Mouse (Mus musculus) hindbrain, embryonic 10.5 days (tissue): ENCODE measurements around the gene Nphp3. TPM values are rescaled to one million over a fixed set of nuclear protein-coding genes. Genes with fewer than 3 reads are reported as not detected.
A peak's percentile ranks its signal among the peaks of the same experiment; 100 is the strongest.

Experiments
- DNase-seq: peaks from one replicate; pipeline ENCODE4 v3.0.0-alpha.2; 2017; ENCODE audit warnings: low spot score
- H3K27ac ChIP-seq: fragments of 300-500 bp; sonication (generic); 2 replicates; pipeline ENCODE4 v1.5.1; 2016; ENCODE audit warnings: mild to moderate bottlenecking, moderate library complexity
- H3K27me3 ChIP-seq: fragments of 300-500 bp; sonication (generic); 2 replicates; pipeline ENCODE4 v1.6.1; 2016; ENCODE audit warnings: mild to moderate bottlenecking; ENCODE audit not compliant: poor library complexity, insufficient read depth, severe bottlenecking
- H3K36me3 ChIP-seq: fragments of 300-500 bp; sonication (generic); 2 replicates; pipeline ENCODE4 v1.6.1; 2016; ENCODE audit warnings: mild to moderate bottlenecking, moderate library complexity
- H3K4me1 ChIP-seq: fragments of 300-500 bp; sonication (generic); replicated peaks from 2 replicates; pipeline ENCODE4 v1.6.1; 2016; ENCODE audit warnings: mild to moderate bottlenecking
- H3K4me3 ChIP-seq: fragments of 300-500 bp; sonication (generic); 2 replicates; pipeline ENCODE4 v1.5.1; 2016; ENCODE audit warnings: mild to moderate bottlenecking, moderate library complexity
- H3K9me3 ChIP-seq: fragments of 300-500 bp; sonication (generic); 2 replicates; pipeline ENCODE4 v1.6.1; 2016; ENCODE audit warnings: mild to moderate bottlenecking, moderate library complexity
- WGBS: fragments of 180-500 bp; shearing (Covaris S2); methylation state at CpG from one replicate; pipeline ENCODE4 v1.1.7; 2016; 5-methylcytosine and 5-hydroxymethylcytosine counted together
- polyA plus RNA-seq: library from polyadenylated mRNA; unstranded; fragments of >200 nt; fragmentation: Nextera tagmentation; extraction: Ambion mirVana; gene quantifications from 2 replicates; pipeline ENCODE4 v1.2.1, GENCODE M21; 2016

The Nphp3 gene
- 4.1 TPM in 2 replicates for polyA plus RNA-seq

DNA sequence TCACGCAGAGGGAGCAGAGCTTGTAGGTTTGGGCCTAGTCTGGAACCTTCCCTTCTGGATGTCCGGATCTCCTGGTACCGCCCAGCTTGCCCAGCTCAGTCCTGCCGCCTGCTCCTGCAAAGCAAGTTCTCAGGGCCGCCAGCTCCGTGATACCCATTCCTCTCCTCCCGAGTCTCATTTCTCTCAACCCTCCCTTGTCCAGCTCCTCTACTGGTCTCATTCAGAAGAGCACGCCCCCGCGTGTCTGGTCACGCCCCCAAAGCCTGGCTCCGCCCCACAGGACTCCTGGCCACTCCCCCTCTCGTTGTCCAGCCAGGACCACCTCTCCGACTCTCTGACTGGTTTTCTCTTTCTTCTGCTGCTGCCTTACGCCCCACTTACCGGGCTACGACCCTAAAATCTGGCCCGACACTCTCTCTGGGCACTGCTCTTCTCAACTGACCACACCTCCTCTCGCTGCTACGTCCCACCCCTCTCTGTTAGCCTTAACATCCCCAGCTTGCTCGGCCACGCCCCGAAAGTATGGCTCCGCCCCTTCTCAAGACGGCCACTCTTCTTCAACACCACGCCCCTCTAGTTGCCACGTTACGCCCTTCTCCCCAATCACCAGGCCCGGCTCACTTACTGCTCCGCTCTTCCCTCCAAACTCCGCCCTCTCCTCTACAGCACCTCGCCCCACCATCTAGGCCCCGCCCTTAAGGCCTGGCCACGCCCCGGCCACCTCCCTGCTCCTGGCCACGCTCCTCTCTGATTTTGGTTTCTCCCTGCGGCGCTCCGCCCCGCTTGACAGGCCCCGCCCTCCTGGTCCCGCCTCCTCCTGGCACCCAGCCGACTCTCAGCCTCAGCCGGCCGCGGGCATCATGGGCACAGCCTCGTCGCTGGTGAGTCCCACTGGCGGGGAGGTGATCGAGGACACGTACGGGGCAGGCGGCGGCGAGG is at the start of gene Nphp3:
Gene Nphp3, plus strand, starts transcription at position 624 of the 939 bp plus-strand sequence.
- 0 out of 2 replicates have a peak, but pooled peaks cover 13% of the 10 kb centered on the region for H3K27me3 ChIP-seq
- H3K4me1 ChIP-seq: peaks cover 27% of the 10 kb centered on the region
- peak within 1 kb of the TSS; percentile 79 for H3K4me3 ChIP-seq
- no peaks in the 10 kb centered on the region for H3K9me3 ChIP-seq
- peak within 1 kb of the TSS; percentile 86 for H3K27ac ChIP-seq
- DNase-seq: peak; percentile 99
- H3K36me3 ChIP-seq: peaks cover 12% of the 10 kb centered on the region; the same call in 1 of the 2 replicates
- under 1% methylated on average over 55 of the region's 55 CpGs for WGBS

GRCm38 (mm10) chr9:103958722-103959121 is 43.6 kb upstream of the Nphp3 start:
- Histone ChIP-seq H3K4me3 (no peak overlapping the region), H3K27ac (no peak overlapping the region), H3K36me3 (no peaks in the 10 kb centered on the region), H3K9me3 (no peaks in the 10 kb centered on the region), H3K4me1 (no peaks in the 10 kb centered on the region), H3K27me3 (no peaks in the 10 kb centered on the region)
- WGBS: 69% methylated on average over 6 of the region's 6 CpGs
- DNase-seq: no peak

DNA sequence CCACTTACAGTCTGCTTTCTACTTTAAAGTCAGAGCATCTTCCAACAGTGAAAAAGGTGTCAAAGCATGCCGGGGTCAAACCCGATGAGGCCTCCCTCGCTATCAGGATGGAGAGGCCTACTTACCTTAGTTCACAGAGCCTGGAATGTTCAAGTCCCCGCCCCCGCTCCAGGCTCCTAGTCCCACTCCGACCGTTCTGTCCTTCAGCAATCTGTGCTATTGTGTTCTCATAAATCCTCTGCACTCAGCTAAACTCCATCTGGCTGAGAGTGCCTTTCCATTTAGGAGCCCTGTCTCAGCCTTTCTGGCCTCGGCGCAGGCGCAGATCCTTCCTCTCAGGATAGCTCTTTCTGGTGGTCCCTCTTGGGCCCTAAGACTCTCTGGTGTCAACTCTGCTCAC is 42.4 kb upstream of the Nphp3 start:
- no peak overlapping the region for H3K27ac ChIP-seq
- no peaks in the 10 kb centered on the region for H3K36me3 ChIP-seq
- no peaks in the 10 kb centered on the region for H3K4me1 ChIP-seq
- DNase-seq: no peak
- 90% methylated on average over 10 of the region's 10 CpGs for whole genome bisulfite sequencing
- H3K27me3 ChIP-seq: no peaks in the 10 kb centered on the region
- H3K4me3 ChIP-seq: no peak overlapping the region
- no peaks in the 10 kb centered on the region for H3K9me3 ChIP-seq

- no peak for DNase-seq
- 17% methylated on average over 2 of the region's 2 CpGs for WGBS
Measured at GRCm38 (mm10) chr9:103996496-103996895, 5.8 kb upstream of the Nphp3 start.

GRCm38 (mm10) chr9:104000601-104001000 is 1.7 kb upstream of the Nphp3 start:
- DNase-seq: no peak
- Histone ChIP-seq H3K9me3 (no peaks in the 10 kb centered on the region), H3K4me3 (no peak overlapping the region), H3K27me3 (0 out of 2 replicates have a peak, but pooled peaks cover 13% of the 10 kb centered on the region), H3K36me3 (0 out of 2 replicates have a peak, but pooled peaks cover 3% of the 10 kb centered on the region), H3K4me1 (peaks cover 27% of the 10 kb centered on the region), H3K27ac (no peak overlapping the region)
- 53% methylated on average over 3 of the region's 3 CpGs for WGBS

More at GRCm38 (mm10) chr9:103996496-103996895, 5.8 kb upstream of the Nphp3 start:
- H3K27ac ChIP-seq: no peak overlapping the region
- H3K27me3 ChIP-seq: 0 out of 2 replicates have a peak, but pooled peaks cover 13% of the 10 kb centered on the region
- H3K36me3 ChIP-seq: no peaks in the 10 kb centered on the region
- peaks cover 12% of the 10 kb centered on the region for H3K4me1 ChIP-seq
- H3K4me3 ChIP-seq: no peak overlapping the region
- no peaks in the 10 kb centered on the region for H3K9me3 ChIP-seq

- Histone ChIP-seq H3K9me3 (no peaks in the 10 kb centered on the region), H3K27me3 (0 out of 2 replicates have a peak, but pooled peaks cover 12% of the 10 kb centered on the region), H3K4me3 (peak overlapping the region; percentile 79), H3K27ac (peak overlapping the region; percentile 86), H3K36me3 (peaks cover 13% of the 10 kb centered on the region), H3K4me1 (peaks cover 27% of the 10 kb centered on the region)
- DNase-seq: peak; percentile 79
- WGBS: under 1% methylated on average over 37 of the region's 37 CpGs
Measured at GRCm38 (mm10) chr9:104002913-104003330, 578 bp downstream of the Nphp3 start.

GRCm38 (mm10) chr9:104014526-104014925 is 12.2 kb downstream of the Nphp3 start:
- WGBS: 77% methylated on average over 1 of the region's 1 CpGs
- no peak for DNase-seq
- Histone ChIP-seq H3K9me3 (no peaks in the 10 kb centered on the region), H3K27ac (no peak overlapping the region), H3K4me1 (no peaks in the 10 kb centered on the region), H3K4me3 (no peak overlapping the region), H3K36me3 (peaks cover 28% of the 10 kb centered on the region), H3K27me3 (no peaks in the 10 kb centered on the region)

GRCm38 (mm10) chr9:104021026-104021425 is 18.7 kb downstream of the Nphp3 start:
- Histone ChIP-seq H3K4me3 (no peak overlapping the region), H3K4me1 (no peaks in the 10 kb centered on the region), H3K27me3 (no peaks in the 10 kb centered on the region), H3K27ac (no peak overlapping the region), H3K9me3 (no peaks in the 10 kb centered on the region), H3K36me3 (peaks cover 55% of the 10 kb centered on the region)
- DNase-seq: no peak
- 94% methylated on average over 10 of the region's 10 CpGs for WGBS

DNA sequence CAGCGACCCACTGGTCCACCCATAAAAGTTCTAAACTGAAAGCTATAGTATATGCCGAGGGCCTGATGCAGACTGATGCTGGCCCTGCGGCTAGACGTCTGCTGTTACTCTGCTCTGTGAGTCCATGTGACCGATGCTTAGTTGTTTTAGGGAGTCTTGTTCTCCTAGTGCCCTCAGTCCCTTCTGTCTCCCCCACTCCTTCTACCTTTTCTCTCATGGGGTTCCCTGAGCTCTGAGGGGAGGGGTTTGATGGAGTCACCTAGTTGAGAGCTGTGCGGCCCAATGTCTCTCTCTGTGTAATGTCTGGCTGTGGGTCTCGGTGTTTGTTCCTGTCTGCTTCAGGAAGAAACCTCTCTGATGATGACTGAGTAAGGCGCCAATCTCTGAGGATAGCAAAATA is 24.8 kb downstream of the Nphp3 start:
- Histone ChIP-seq H3K4me3 (no peak overlapping the region), H3K27me3 (no peaks in the 10 kb centered on the region), H3K4me1 (no peaks in the 10 kb centered on the region), H3K27ac (no peak overlapping the region), H3K36me3 (peaks cover 67% of the 10 kb centered on the region), H3K9me3 (0 out of 2 replicates have a peak, but pooled peaks cover 5% of the 10 kb centered on the region)
- no peak for DNase-seq
- WGBS: 95% methylated on average over 8 of the region's 8 CpGs

DNA sequence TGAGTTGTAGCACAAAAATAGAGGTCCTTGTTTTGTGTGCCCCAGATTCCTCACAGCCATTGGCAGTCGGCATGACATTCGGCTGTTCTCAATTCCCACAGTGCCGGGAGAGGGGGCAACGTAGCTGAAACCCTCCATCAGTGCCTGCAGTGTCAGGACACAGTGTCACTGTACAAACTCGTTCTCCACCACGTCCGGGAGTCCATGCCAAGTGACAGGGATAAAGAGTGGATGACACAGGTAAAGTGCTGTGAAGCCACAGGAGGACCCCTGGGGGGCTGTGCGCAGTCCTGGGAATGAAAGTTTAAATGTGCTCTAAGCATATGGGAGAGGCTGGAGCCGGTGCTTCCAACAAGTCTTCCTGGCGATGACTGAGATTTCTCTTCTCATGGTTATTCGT is 27.5 kb downstream of the Nphp3 start:
- Histone ChIP-seq H3K9me3 (0 out of 2 replicates have a peak, but pooled peaks cover 5% of the 10 kb centered on the region), H3K4me3 (no peak overlapping the region), H3K4me1 (no peaks in the 10 kb centered on the region), H3K27ac (no peak overlapping the region), H3K27me3 (no peaks in the 10 kb centered on the region), H3K36me3 (peaks cover 53% of the 10 kb centered on the region)
- DNase-seq: no peak
- 90% methylated on average over 11 of the region's 11 CpGs for WGBS

- Histone ChIP-seq H3K4me1 (peaks cover 7% of the 10 kb centered on the region), H3K9me3 (no peaks in the 10 kb centered on the region), H3K4me3 (no peak overlapping the region), H3K36me3 (peaks cover 32% of the 10 kb centered on the region), H3K27ac (no peak overlapping the region), H3K27me3 (no peaks in the 10 kb centered on the region)
- WGBS: 78% methylated on average over 8 of the region's 8 CpGs
- no peak for DNase-seq
Measured at GRCm38 (mm10) chr9:104034231-104034630, 31.9 kb downstream of the Nphp3 start.

DNA sequence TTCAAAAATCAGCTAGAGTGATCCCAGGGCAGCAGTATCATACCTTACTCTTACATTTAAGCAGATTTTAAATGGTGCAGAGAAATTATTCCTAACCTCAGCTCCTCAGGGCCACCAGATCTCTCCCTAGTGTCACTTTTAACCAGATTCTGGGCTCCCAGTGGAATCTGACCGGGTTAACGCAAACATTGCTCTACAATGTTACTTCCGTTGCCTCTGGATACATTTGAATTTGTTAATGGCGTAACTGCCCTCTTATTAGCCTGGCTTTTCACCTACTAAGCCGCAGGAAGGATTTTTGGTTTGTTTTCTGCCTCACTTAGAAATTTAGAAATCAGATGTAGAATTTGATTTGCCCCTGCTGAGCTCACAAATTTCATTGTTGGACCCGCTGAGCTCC is 32.4 kb downstream of the Nphp3 start:
- Histone ChIP-seq H3K4me3 (no peak overlapping the region), H3K4me1 (peaks cover 7% of the 10 kb centered on the region), H3K27me3 (no peaks in the 10 kb centered on the region), H3K36me3 (peaks cover 32% of the 10 kb centered on the region), H3K27ac (no peak overlapping the region), H3K9me3 (no peaks in the 10 kb centered on the region)
- 76% methylated on average over 6 of the region's 6 CpGs for WGBS
- no peak for DNase-seq
